ENCODE assay signal across 8 mouse cellular contexts in the genomic region with DNA sequence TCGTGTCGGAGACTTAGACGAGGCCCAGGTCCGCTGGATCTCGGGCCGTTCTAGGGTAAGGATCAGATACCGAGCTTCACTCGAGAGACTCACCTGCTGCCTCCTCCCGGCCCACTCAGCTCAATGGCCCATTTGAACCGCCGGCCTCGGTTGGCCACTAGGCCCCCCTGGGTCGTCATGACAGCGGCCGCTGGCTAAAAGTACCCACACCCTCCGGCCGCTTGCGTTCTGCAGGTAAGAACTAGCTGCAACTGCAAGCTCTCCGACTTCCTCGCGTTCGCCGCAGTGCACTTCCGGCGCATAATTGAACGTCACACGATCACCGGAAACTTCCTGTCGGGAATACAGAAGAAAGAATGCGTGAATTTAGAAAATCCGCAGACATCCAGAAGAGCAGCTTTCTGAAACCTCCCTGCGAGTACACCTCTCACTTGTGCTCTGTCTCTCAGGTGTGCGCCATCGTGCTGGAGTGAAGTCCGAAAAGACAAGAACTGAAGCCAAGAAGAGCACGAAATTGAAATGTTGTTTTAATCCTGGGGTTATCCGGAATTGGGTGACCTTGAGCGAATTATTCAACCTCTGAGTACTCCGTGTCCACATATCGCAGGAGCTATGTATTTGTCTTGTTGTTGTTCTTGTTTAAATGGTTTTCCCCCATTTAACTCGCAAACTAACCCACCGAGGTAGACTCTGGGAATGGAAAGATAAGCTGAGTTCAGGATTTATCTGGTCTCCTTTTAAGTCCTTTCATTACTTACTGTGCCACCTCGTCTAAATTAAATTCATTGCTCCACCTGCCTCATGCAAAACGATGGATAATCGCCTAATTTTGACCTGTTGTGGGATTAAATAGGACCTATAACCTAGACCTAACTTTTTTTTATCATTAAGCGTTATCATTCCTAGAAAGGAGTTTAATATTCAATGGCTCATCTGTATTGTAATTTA. TPM values are rescaled to one million over a fixed set of nuclear protein-coding genes. Genes with fewer than 3 reads are reported as not detected.
DNase-seq lines count a peak whose midpoint lies in the region; ATAC-seq lines count a peak whose summit lies in the region.

TSS of gene Emc4 (minus strand) at position 302 of the 948 bp plus-strand sequence.

- H3K9ac ChIP-seq in hindbrain, embryonic 13.5 days, result peak within 1 kb of the TSS; percentile 91

- no peaks in the 10 kb centered on the region for H3K27me3 ChIP-seq in hindbrain, embryonic 13.5 days

- H3K27ac ChIP-seq in hindbrain, embryonic 13.5 days, result peak within 1 kb of the TSS; percentile 92

- H3K9me3 ChIP-seq in hindbrain, embryonic 13.5 days, result no peaks in the 10 kb centered on the region

- peaks cover 17% of the 10 kb centered on the region for H3K36me3 ChIP-seq in hindbrain, embryonic 13.5 days

- peak; percentile 89 for ATAC-seq in hindbrain, embryonic 13.5 days (ENCODE audit: low FRiP score)

- peaks cover 16% of the 10 kb centered on the region for H3K4me1 ChIP-seq in hindbrain, embryonic 13.5 days (replicated peaks)

- H3K4me3 ChIP-seq in hindbrain, embryonic 13.5 days, result peak within 1 kb of the TSS; percentile 91

- peak within 1 kb of the TSS; percentile 93 for H3K4me2 ChIP-seq in hindbrain, embryonic 13.5 days

- 2% methylated on average over 46 of the region's 46 CpGs for WGBS in hindbrain, embryonic 13.5 days

- DNase-seq in NIH3T3 (ENCODE audit: low read depth), result peak; percentile 93
- DNase-seq in cerebellum, postnatal 10 days, result peak; percentile 96 to 97
- peak; percentile 85 to 89 for DNase-seq in frontal cortex, postnatal 14 days (ENCODE audit: low spot score in 2 of 2)
- peak; percentile 89 to 94 for DNase-seq in layer of hippocampus, postnatal 25 days (ENCODE audit: extremely low spot score in 1 of 2, low spot score in 1 of 2)
- DNase-seq in lung, postnatal 25 days (ENCODE audit: low spot score), result peak; percentile 91
- peak; percentile 91 for DNase-seq in retina, embryonic 14.5 days (ENCODE audit: low spot score)
- peak; percentile 93 for DNase-seq in thymus, postnatal 4 days

RNA-seq across cellular contexts. Expression of gene Emc4, which starts in this region (rescaled TPM):
- polyA plus RNA-seq in hindbrain, embryonic 13.5 days (2015; fragmentation: Nextera tagmentation; extraction: Ambion mirVana), result 164 and 168 TPM in 2 replicates
- 100 to 1,000 TPM; 141 to 144 TPM for total RNA-seq in layer of hippocampus, postnatal 25 days (2021)

Comparison
In these comparisons a context has a peak if more than half of its experiments do, and no peak if none do; other contexts are left out.
1. Peak in every context shown above with its lines: DNase-seq, ATAC-seq, H3K4me3 ChIP-seq and H3K27ac ChIP-seq.